Mouse (Mus musculus) kidney, postnatal 0 days (tissue): ENCODE data around the gene Fam20c. TPM values are rescaled to one million over a fixed set of nuclear protein-coding genes. Genes with fewer than 3 reads are reported as not detected.

ENCODE experiments used
- ATAC-seq: fragments of 200-750 bp; cut with Nextera tagmentation; replicated peaks from 2 replicates; pipeline ENCODE4 v1.8.0; 2017; ENCODE audit warnings: low read depth, moderate number of reproducible peaks, moderate TSS enrichment, moderate library complexity; ENCODE audit not compliant: low FRiP score
- DNase-seq: peaks from one replicate; pipeline ENCODE4 v3.0.0-alpha.2; 2016; ENCODE audit warnings: low spot score
- H3K27ac ChIP-seq: fragments of 300-500 bp; sonication (generic); 2 replicates; pipeline ENCODE4 v1.5.1; 2014; ENCODE audit warnings: mild to moderate bottlenecking
- H3K27me3 ChIP-seq: fragments of 300-500 bp; sonication (generic); 2 replicates; pipeline ENCODE4 v1.6.1; 2014; ENCODE audit warnings: low read length, mixed read lengths; ENCODE audit not compliant: insufficient read depth
- H3K36me3 ChIP-seq: fragments of 300-500 bp; sonication (generic); 2 replicates; pipeline ENCODE4 v1.6.1; 2014; ENCODE audit warnings: low read length, mixed read lengths; ENCODE audit not compliant: insufficient read depth
- H3K4me1 ChIP-seq: fragments of 300-500 bp; sonication (generic); replicated peaks from 2 replicates; pipeline ENCODE4 v1.6.1; 2014; ENCODE audit warnings: antibody characterized with exemption, low read length, mixed read lengths; ENCODE audit not compliant: insufficient read depth
- H3K4me2 ChIP-seq: fragments of 300-500 bp; sonication (generic); 2 replicates; pipeline ENCODE4 v1.6.1; 2014; ENCODE audit warnings: mild to moderate bottlenecking, low read length, moderate library complexity, mixed read lengths
- H3K4me3 ChIP-seq: fragments of 300-500 bp; sonication (generic); replicated peaks from 2 replicates; pipeline ENCODE4 v1.5.1; 2014; ENCODE audit warnings: low read depth, low read length
- H3K9ac ChIP-seq: fragments of 300-500 bp; sonication (generic); 2 replicates; pipeline ENCODE4 v1.6.1; 2014; ENCODE audit warnings: low read depth, low read length
- H3K9me3 ChIP-seq: fragments of 300-500 bp; sonication (generic); replicated peaks from 2 replicates; pipeline ENCODE4 v1.6.1; 2016; ENCODE audit warnings: low read length, inconsistent platforms, mixed read lengths
- CTCF ChIP-seq: IDR thresholded peaks from 2 replicates; pipeline ENCODE4 v1.5.1; 2016; ENCODE audit warnings: antibody characterized with exemption, low read depth, mild to moderate bottlenecking, moderate library complexity
- WGBS: fragments of 180-500 bp; shearing (Covaris S2); extraction: QIAGEN DNeasy Blood & Tissue Kit; methylation state at CpG from one replicate; pipeline ENCODE4 v1.1.7; 2014; 5-methylcytosine and 5-hydroxymethylcytosine counted together
- polyA plus RNA-seq: library from polyadenylated mRNA; unstranded; fragments of >200 nt; fragmentation: Nextera tagmentation; extraction: Ambion mirVana; gene quantifications from 2 replicates; pipeline ENCODE4 v1.2.1, GENCODE M21; 2015

Gene Fam20c
- polyA plus RNA-seq, 1 experiment from 2014 or later: 27.3 TPM

DNA sequence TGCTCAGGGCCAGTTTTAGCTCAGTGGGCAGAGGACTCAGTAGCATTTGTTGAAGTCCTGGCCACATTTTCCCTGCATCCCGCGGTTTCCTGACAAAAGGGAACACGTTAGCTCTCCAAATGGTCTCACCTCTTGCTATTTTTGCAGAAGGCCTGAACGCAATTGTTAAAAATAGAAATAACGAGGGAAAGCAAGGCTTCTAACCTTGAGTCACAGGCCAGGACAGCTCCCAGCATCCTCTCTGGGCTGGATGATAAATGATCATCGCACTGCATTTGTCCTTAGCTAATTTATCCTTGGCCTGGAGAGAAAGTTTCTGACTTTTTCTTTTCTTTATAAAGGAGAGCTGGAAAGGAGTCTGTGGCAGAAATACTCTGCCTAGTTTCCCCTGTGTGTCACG is 29.2 kb upstream of the Fam20c start:
- no peaks in the 10 kb centered on the region for H3K27me3 ChIP-seq
- no peak overlapping the region for H3K4me3 ChIP-seq
- H3K36me3 ChIP-seq: no peaks in the 10 kb centered on the region
- TF ChIP-seq CTCF: no peak
- peaks cover 9% of the 10 kb centered on the region; the same call in 1 of the 2 replicates for H3K4me1 ChIP-seq
- no peaks in the 10 kb centered on the region for H3K9me3 ChIP-seq
- no peak overlapping the region for H3K27ac ChIP-seq
- DNase-seq (peak; percentile 58), ATAC-seq (no peak)
- WGBS: 41% methylated on average over 7 of the region's 7 CpGs
- H3K4me2 ChIP-seq: no peak overlapping the region
- H3K9ac ChIP-seq: no peak overlapping the region

DNA sequence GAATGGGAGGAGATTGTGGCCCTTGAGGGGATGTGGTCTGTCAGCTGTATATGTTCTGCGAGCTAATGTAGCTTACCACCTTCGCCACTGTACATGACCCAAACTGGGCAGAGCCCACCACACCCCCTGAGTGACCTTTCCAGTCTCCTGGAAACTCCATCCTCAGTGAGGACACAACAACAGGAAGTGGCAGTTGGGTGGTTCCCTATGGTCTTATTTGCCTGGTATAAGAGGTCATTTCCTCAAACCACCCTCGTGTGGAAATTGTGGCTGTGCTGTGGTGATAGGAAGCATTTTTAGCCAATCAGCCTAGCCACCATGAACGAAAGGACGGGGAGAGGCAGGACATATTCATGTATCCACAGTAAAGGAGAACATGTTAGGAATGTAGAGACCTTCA is 23.5 kb upstream of the Fam20c start:
- Histone ChIP-seq H3K36me3 (no peaks in the 10 kb centered on the region), H3K27me3 (no peaks in the 10 kb centered on the region), H3K4me1 (no peaks in the 10 kb centered on the region), H3K4me3 (no peak overlapping the region), H3K27ac (no peak overlapping the region), H3K9ac (no peak overlapping the region), H3K4me2 (no peak overlapping the region), H3K9me3 (no peaks in the 10 kb centered on the region)
- WGBS: 73% methylated on average over 5 of the region's 5 CpGs
- ATAC-seq (no peak), DNase-seq (no peak)
- no peak for TF ChIP-seq CTCF

DNA sequence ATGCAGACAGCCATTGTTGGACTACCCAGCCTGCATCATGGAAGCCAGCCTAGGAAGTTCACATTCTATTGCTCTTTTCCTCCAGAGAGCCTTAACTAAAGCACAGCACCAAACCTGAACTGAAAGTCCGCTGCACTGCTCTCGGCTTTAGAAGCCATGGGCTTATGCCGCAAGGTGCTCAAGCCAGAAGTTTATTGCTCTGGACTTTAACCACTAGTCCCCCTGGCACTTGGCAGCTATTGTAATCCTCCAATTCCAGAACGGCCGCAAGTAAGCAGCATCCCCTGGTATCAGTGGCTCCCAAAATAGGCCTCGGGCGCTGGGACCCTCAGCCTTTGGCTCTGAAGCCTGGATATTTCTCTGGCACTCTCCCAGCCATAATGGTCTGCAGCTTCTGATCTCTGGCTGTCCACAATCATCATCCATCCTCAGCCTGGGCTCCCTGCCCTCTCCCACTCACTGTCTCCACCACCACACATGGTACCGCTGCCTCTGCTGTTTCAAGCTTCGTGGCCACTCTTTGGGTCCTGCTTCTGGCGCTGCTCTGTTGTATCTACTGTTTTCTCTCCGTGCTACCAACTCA is 20.9 kb upstream of the Fam20c start:
- DNase-seq (no peak), ATAC-seq (no peak)
- Histone ChIP-seq H3K27me3 (no peaks in the 10 kb centered on the region), H3K4me2 (no peak overlapping the region), H3K9ac (no peak overlapping the region), H3K9me3 (no peaks in the 10 kb centered on the region), H3K4me1 (no peaks in the 10 kb centered on the region), H3K4me3 (no peak overlapping the region), H3K27ac (no peak overlapping the region; the same call in 1 of the 2 replicates), H3K36me3 (no peaks in the 10 kb centered on the region)
- no peak for TF ChIP-seq CTCF
- 80% methylated on average over 11 of the region's 11 CpGs for WGBS

DNA sequence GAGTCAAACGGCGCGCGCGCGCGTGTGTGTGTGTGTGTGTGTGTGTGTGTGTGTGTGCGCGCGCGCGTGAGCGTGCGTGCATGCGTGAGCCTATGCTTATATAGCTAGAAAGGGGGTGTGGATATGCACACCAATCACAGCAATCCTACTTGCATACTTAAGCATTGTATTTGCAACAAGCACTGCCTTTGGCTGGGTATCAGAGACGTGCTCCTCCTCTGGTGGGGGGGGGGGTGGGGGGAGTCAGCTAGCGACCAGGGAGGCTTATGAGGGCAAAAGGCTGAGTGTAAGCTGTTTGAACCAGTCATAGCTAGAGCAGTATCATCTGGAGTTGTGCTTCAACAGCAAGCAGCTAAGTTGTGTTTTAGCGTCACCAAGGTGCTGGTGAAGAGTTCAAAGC is 20.3 kb upstream of the Fam20c start:
- H3K36me3 ChIP-seq: no peaks in the 10 kb centered on the region
- ATAC-seq (peak; percentile 83), DNase-seq (peak; percentile 57)
- no peak for TF ChIP-seq CTCF
- no peaks in the 10 kb centered on the region for H3K27me3 ChIP-seq
- H3K4me3 ChIP-seq: no peak overlapping the region
- H3K9ac ChIP-seq: no peak overlapping the region
- H3K27ac ChIP-seq: no peak overlapping the region
- H3K9me3 ChIP-seq: no peaks in the 10 kb centered on the region
- WGBS: 82% methylated on average over 17 of the region's 18 CpGs
- no peak overlapping the region for H3K4me2 ChIP-seq
- no peaks in the 10 kb centered on the region for H3K4me1 ChIP-seq

DNA sequence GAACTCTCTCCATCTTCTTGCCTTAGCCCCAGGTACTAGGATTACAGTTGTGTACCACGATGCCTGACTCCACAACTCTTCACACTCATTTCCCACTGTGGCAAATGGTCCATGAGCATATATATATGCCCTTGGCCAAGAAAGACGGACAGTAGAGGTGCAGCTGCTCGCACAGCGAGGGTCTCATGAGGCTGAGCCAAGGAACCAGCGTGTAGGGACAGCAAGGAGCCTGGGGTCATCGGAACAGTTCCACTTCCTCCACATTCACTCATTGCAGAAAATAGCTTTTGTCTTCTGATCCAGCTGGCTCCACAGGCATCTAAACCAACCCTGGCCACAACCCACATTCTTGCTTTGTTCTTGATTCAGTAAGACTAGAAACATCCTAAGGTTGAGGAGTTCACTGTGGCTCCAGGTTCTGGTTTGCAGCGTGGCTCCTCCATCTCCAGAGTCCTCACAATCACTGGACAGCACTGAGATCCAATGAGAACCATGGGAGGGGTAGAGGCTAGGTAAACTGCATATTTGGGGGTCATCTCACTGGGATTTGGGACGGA is 19.0 kb upstream of the Fam20c start:
- no peaks in the 10 kb centered on the region for H3K27me3 ChIP-seq
- H3K4me3 ChIP-seq: no peak overlapping the region
- WGBS: 92% methylated on average over 8 of the region's 8 CpGs
- ATAC-seq (no peak), DNase-seq (no peak)
- H3K4me1 ChIP-seq: no peaks in the 10 kb centered on the region
- H3K27ac ChIP-seq: no peak overlapping the region
- H3K9me3 ChIP-seq: 0 out of 2 replicates have a peak, but pooled peaks cover 4% of the 10 kb centered on the region
- no peaks in the 10 kb centered on the region for H3K36me3 ChIP-seq
- no peak for TF ChIP-seq CTCF
- no peak overlapping the region for H3K9ac ChIP-seq
- H3K4me2 ChIP-seq: no peak overlapping the region

DNA sequence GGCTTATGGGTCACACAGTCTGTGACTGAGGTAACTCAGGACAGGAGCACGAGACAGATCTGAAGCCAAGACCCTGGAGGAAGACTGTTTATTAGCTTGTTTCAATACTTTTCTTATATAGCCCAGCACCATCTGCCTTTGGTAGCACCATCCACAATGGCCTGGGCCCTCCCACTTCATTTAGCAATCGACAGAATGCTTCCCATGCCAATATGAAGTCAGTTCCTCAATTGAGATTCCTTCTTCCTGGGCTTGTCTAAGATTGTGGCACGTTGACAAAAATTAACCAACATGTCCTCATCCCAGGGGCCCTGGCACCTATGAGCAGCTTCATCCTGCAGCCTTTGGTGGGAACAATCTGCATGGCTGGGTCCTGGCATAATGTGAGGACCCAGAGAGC is 14.2 kb upstream of the Fam20c start:
- no peak overlapping the region for H3K4me3 ChIP-seq
- no peak for ATAC-seq
- H3K27ac ChIP-seq: no peak overlapping the region
- H3K4me2 ChIP-seq: no peak overlapping the region
- H3K9ac ChIP-seq: no peak overlapping the region
- no peak for DNase-seq
- H3K27me3 ChIP-seq: no peaks in the 10 kb centered on the region
- WGBS: 83% methylated on average over 3 of the region's 3 CpGs
- H3K36me3 ChIP-seq: no peaks in the 10 kb centered on the region
- no peaks in the 10 kb centered on the region for H3K4me1 ChIP-seq
- 0 out of 2 replicates have a peak, but pooled peaks cover 4% of the 10 kb centered on the region for H3K9me3 ChIP-seq
- no peak for TF ChIP-seq CTCF
